ENCODE assay signal across 13 mouse cellular contexts in genomic region chr2:156868994-156869393, GRCm38 (mm10). TPM values are rescaled to one million over a fixed set of nuclear protein-coding genes. Genes with fewer than 3 reads are reported as not detected.
DNase-seq lines count a peak whose midpoint lies in the region; ATAC-seq and TF ChIP-seq lines count a peak whose summit lies in the region.
"Had no signal": no experiment of that assay in that cellular context is flagged by ENCODE, and none has a peak within 500 bp of the region (broad histone marks: within the 10 kb centered on the region; RNA-seq: fewer than 3 reads in every experiment).

No protein-coding gene starts in this region.

- peaks cover 60% of the 10 kb centered on the region for H3K4me1 ChIP-seq in liver, embryonic 12.5 days
- peaks cover 13% of the 10 kb centered on the region for H3K4me1 ChIP-seq in brown adipose tissue, adult 24 weeks (ENCODE audit: control insufficient read depth, insufficient read depth, insufficient read length, low read length)
- H3K4me1 ChIP-seq in liver, embryonic 13.5 days (replicated peaks) = peaks cover 66% of the 10 kb centered on the region
- peaks cover 8% of the 10 kb centered on the region for H3K4me1 ChIP-seq in thymus, adult 2 months (replicated peaks; ENCODE audit: control insufficient read depth, insufficient read depth, low read length)

- peak overlapping the region; percentile 39; the same call in 1 of the 2 replicates for H3K27ac ChIP-seq in liver, embryonic 12.5 days
- H3K27ac ChIP-seq in brown adipose tissue, adult 24 weeks (replicated peaks; ENCODE audit: low read depth, low read length) = 0 out of 2 replicates have a peak overlapping the region, but pooled peaks have one; percentile 4
- H3K27ac ChIP-seq in liver, embryonic 13.5 days = 0 out of 2 replicates have a peak overlapping the region, but pooled peaks have one; percentile 14
- no peak overlapping the region for H3K27ac ChIP-seq in thymus, adult 2 months (ENCODE audit: control insufficient read depth, insufficient read depth, low read length)
- H3K27ac ChIP-seq: forebrain, embryonic 12.5 days; midbrain, embryonic 13.5 days; neural tube, embryonic 13.5 days had no signal

- no peaks in the 10 kb centered on the region for H3K27me3 ChIP-seq in liver, embryonic 12.5 days (replicated peaks)
- no peaks in the 10 kb centered on the region for H3K27me3 ChIP-seq in liver, embryonic 13.5 days
- no peaks in the 10 kb centered on the region for H3K27me3 ChIP-seq in thymus, adult 2 months (ENCODE audit: control insufficient read depth, insufficient read depth, low read length)
- H3K27me3 ChIP-seq: forebrain, embryonic 12.5 days; midbrain, embryonic 13.5 days; neural tube, embryonic 13.5 days had no signal

- no peak overlapping the region for H3K9ac ChIP-seq in liver, embryonic 12.5 days
- no peak overlapping the region for H3K9ac ChIP-seq in liver, embryonic 13.5 days
- H3K9ac ChIP-seq: forebrain, embryonic 12.5 days; lung, embryonic 14.5 days; midbrain, embryonic 13.5 days; neural tube, embryonic 13.5 days had no signal

- ATAC-seq in liver, embryonic 12.5 days = no peak
- no peak for ATAC-seq in liver, embryonic 13.5 days (ENCODE audit: low read depth)
- ATAC-seq: midbrain, embryonic 13.5 days had no signal

- no peak overlapping the region for H3K4me2 ChIP-seq in liver, embryonic 12.5 days
- H3K4me2 ChIP-seq in liver, embryonic 13.5 days = no peak overlapping the region
- H3K4me2 ChIP-seq: forebrain, embryonic 12.5 days; lung, embryonic 14.5 days; midbrain, embryonic 13.5 days; neural tube, embryonic 13.5 days had no signal

- no peak overlapping the region for H3K4me3 ChIP-seq in liver, embryonic 12.5 days
- H3K4me3 ChIP-seq in brown adipose tissue, adult 24 weeks (ENCODE audit: insufficient read depth, low read depth, low read length) = no peak overlapping the region
- no peak overlapping the region for H3K4me3 ChIP-seq in liver, embryonic 13.5 days (replicated peaks)
- H3K4me3 ChIP-seq in thymus, adult 2 months (ENCODE audit: control insufficient read depth, insufficient read depth, low read length) = no peak overlapping the region
- H3K4me3 ChIP-seq: forebrain, embryonic 12.5 days; midbrain, embryonic 13.5 days; neural tube, embryonic 13.5 days had no signal

- DNase-seq in heart, adult 8-10 months (ENCODE audit: low spot score) = peak; percentile 25
- DNase-seq in heart, postnatal 25 days (ENCODE audit: low spot score) = no peak
- no peak for DNase-seq in liver
- DNase-seq in liver, embryonic 13.5 days = no peak
- DNase-seq in thymus, adult 2 months = no peak
- no peak for DNase-seq in ovary, postnatal 14 days (ENCODE audit: low spot score)
- DNase-seq: lung, embryonic 14.5 days; right cerebral cortex, postnatal 14 days had no signal

- TF ChIP-seq POLR2A in thymus, adult 2 months (IDR thresholded peaks at IDR 0.05; ENCODE audit: control insufficient read depth, extremely low read depth, insufficient read depth, low read length, poor library complexity) = no peak

- TF ChIP-seq CTCF in thymus, adult 2 months (IDR thresholded peaks at IDR 0.05; ENCODE audit: borderline replicate concordance, control insufficient read depth, extremely low read depth, insufficient read depth, low read length, poor library complexity) = no peak

- intact Hi-C loops in heart, postnatal 25 days (cut with DNase I) = no loop called here

- H3K36me3 ChIP-seq in liver, embryonic 12.5 days = peaks cover 97% of the 10 kb centered on the region
- H3K36me3 ChIP-seq in liver, embryonic 13.5 days = peaks cover 95% of the 10 kb centered on the region
- H3K36me3 ChIP-seq in thymus, adult 2 months (ENCODE audit: control insufficient read depth, insufficient read depth, low read length) = peaks cover 49% of the 10 kb centered on the region

- 68% methylated on average over 8 of the region's 8 CpGs for WGBS in liver, embryonic 12.5 days (ENCODE audit: insufficient replicate concordance)
- WGBS in liver, embryonic 13.5 days (ENCODE audit: insufficient replicate concordance) = 76% methylated on average over 8 of the region's 8 CpGs
- 95% methylated on average over 8 of the region's 8 CpGs for WGBS in thymus, adult 2 months

- no peaks in the 10 kb centered on the region for H3K9me3 ChIP-seq in liver, embryonic 12.5 days (replicated peaks)
- no peaks in the 10 kb centered on the region for H3K9me3 ChIP-seq in liver, embryonic 13.5 days (replicated peaks)
- H3K9me3 ChIP-seq: forebrain, embryonic 12.5 days; midbrain, embryonic 13.5 days; neural tube, embryonic 13.5 days had no signal

RNA-seq across cellular contexts. Expression of gene Rab5if, which starts 6.1 kb away (rescaled TPM):
- total RNA-seq in heart, adult 8-10 months (2022) = 100 to 1,000 TPM in 2 of 4 experiments, 10 to 100 TPM in 2; 90.3 to 107 (median 102) TPM
- 100 to 1,000 TPM; 124 to 125 TPM for total RNA-seq in heart, postnatal 25 days (2021)
- polyA plus RNA-seq in liver, embryonic 12.5 days (2016; fragmentation: Nextera tagmentation; extraction: Ambion mirVana) = 250 and 266 TPM in 2 replicates
- polyA plus RNA-seq in brown adipose tissue, adult 24 weeks (2012; ENCODE audit: insufficient read depth, insufficient read length, missing spikeins) = 285 and 371 TPM in 2 replicates
- polyA plus RNA-seq in liver, embryonic 13.5 days (2015; fragmentation: Nextera tagmentation; extraction: Ambion mirVana) = 204 and 210 TPM in 2 replicates
- 113 and 160 TPM in 2 replicates for polyA plus RNA-seq in thymus, adult 2 months (2012; rRNA removed)

RNA-seq across cellular contexts. Expression of gene 4930518I15Rik, which starts 11.2 kb away (rescaled TPM):
- total RNA-seq in heart, adult 8-10 months (2022) = 1 to 10 TPM in 1 of 4 experiments, under 1 TPM in 3; 0.40 to 1.4 (median 0.56) TPM
- under 1 TPM; 0.57 to 0.89 TPM for total RNA-seq in heart, postnatal 25 days (2021)
- 2.5 and 2.7 TPM in 2 replicates for polyA plus RNA-seq in liver, embryonic 12.5 days (2016; fragmentation: Nextera tagmentation; extraction: Ambion mirVana)
- polyA plus RNA-seq in brown adipose tissue, adult 24 weeks (2012; ENCODE audit: insufficient read depth, insufficient read length, missing spikeins) = 0.83 and 1.3 TPM in 2 replicates
- polyA plus RNA-seq in liver, embryonic 13.5 days (2015; fragmentation: Nextera tagmentation; extraction: Ambion mirVana) = 1.6 and 2.0 TPM in 2 replicates
- polyA plus RNA-seq in thymus, adult 2 months (2012; rRNA removed) = 2.3 and 2.8 TPM in 2 replicates

RNA-seq across cellular contexts. Expression of gene Sla2, which starts 18.0 kb away (rescaled TPM):
- under 1 TPM in 1 of 4 experiments, not detected in 3; 0.09 TPM for total RNA-seq in heart, adult 8-10 months (2022)
- not detected for total RNA-seq in heart, postnatal 25 days (2021)
- polyA plus RNA-seq in liver, embryonic 12.5 days (2016; fragmentation: Nextera tagmentation; extraction: Ambion mirVana) = 6.2 and 7.1 TPM in 2 replicates
- 0.42 TPM in 1 of 2 replicates, not detected in the other for polyA plus RNA-seq in brown adipose tissue, adult 24 weeks (2012; ENCODE audit: insufficient read depth, insufficient read length, missing spikeins)
- 3.1 and 3.3 TPM in 2 replicates for polyA plus RNA-seq in liver, embryonic 13.5 days (2015; fragmentation: Nextera tagmentation; extraction: Ambion mirVana)
- 115 and 120 TPM in 2 replicates for polyA plus RNA-seq in thymus, adult 2 months (2012; rRNA removed)
- polyA plus RNA-seq: neural tube, embryonic 13.5 days had no signal

RNA-seq across cellular contexts. Expression of gene Tgif2, which starts 29.2 kb away (rescaled TPM):
- total RNA-seq in heart, adult 8-10 months (2022) = under 1 TPM; 0.47 to 0.55 (median 0.51) TPM
- total RNA-seq in heart, postnatal 25 days (2021) = under 1 TPM; 0.75 to 0.95 TPM
- 15.4 and 16.2 TPM in 2 replicates for polyA plus RNA-seq in liver, embryonic 12.5 days (2016; fragmentation: Nextera tagmentation; extraction: Ambion mirVana)
- not detected in 2 replicates for polyA plus RNA-seq in brown adipose tissue, adult 24 weeks (2012; ENCODE audit: insufficient read depth, insufficient read length, missing spikeins)
- 7.2 and 9.0 TPM in 2 replicates for polyA plus RNA-seq in liver, embryonic 13.5 days (2015; fragmentation: Nextera tagmentation; extraction: Ambion mirVana)
- 28.7 and 37.2 TPM in 2 replicates for polyA plus RNA-seq in thymus, adult 2 months (2012; rRNA removed)

Comparison
In these comparisons a context has a peak if more than half of its experiments do, and no peak if none do; other contexts are left out.
1. RNA of gene Sla2, which starts 18.0 kb away (polyA plus RNA-seq): 115 to 120 TPM in thymus, adult 2 months; 6.2 to 7.1 TPM in liver, embryonic 12.5 days, 3.1 to 3.3 TPM in liver, embryonic 13.5 days and 0.42 TPM in brown adipose tissue, adult 24 weeks; every median in the first group is over 10 times any median in the second.